Mouse (Mus musculus) gastrocnemius, postnatal 36 days (tissue): Measurements from ENCODE around the gene Rtn4rl2. TPM values are rescaled to one million over a fixed set of nuclear protein-coding genes. Genes with fewer than 3 reads are reported as not detected.
"Not testable (repeated sequence)": the region's sequence is repeated elsewhere in the genome, so short reads cannot be mapped to it uniquely, and the experiment has no call there.

ENCODE experiments used
- DNase-seq, 2 experiments: peaks; one replicate each; pipeline ENCODE4 v3.0.0; 2022
- intact Hi-C: fragments of 180-260 bp; cut with DNase I; formaldehyde crosslinking; loops from one replicate; pipeline ENCODE4 v1.15.1; 2025
- long read RNA-seq, 2 experiments: library from polyadenylated mRNA; stranded (forward); transcript quantifications; one replicate each; pipeline ENCODE4 v2.0.0; 2021
- total RNA-seq, 2 experiments: library from RNA; stranded (reverse); gene quantifications; 2 replicates each; pipeline ENCODE4 v1.2.3; 2021

Rtn4rl2 gene
- under 1 TPM; 0.20 to 0.26 TPM for total RNA-seq
- long read RNA-seq, experiment 1: 0 reads
- long read RNA-seq, experiment 2: 0 reads

GRCm38 (mm10) chr2:84886234-84886731 is at the start of gene Rtn4rl2:
Gene Rtn4rl2, minus strand, starts transcription at chr2:84886710.
- intact Hi-C loops: no loop called here
- DNase-seq: no peak

- intact Hi-C loops: no loop called here
- DNase-seq: no peak
Observed at GRCm38 (mm10) chr2:84935065-84935464, 48.6 kb upstream of the Rtn4rl2 start.

- DNase-seq: no peak
- intact Hi-C loops: no loop called here
Observed at GRCm38 (mm10) chr2:84934649-84935007, 48.1 kb upstream of the Rtn4rl2 start.

- DNase-seq: no peak
- intact Hi-C loops: no loop called here
Observed at GRCm38 (mm10) chr2:84933992-84934648, 47.6 kb upstream of the Rtn4rl2 start.

- intact Hi-C loops: no loop called here
Observed at GRCm38 (mm10) chr2:84930186-84930585, 43.7 kb upstream of the Rtn4rl2 start.

GRCm38 (mm10) chr2:84919601-84920108 is 33.1 kb upstream of the Rtn4rl2 start:
- intact Hi-C loops: no loop called here
- no peak for DNase-seq

More at GRCm38 (mm10) chr2:84930186-84930585, 43.7 kb upstream of the Rtn4rl2 start:
- DNase-seq: no peak

GRCm38 (mm10) chr2:84918188-84918587 is 31.7 kb upstream of the Rtn4rl2 start:
- intact Hi-C loops: no loop called here
- DNase-seq: no peak

GRCm38 (mm10) chr2:84916548-84917320 is 30.2 kb upstream of the Rtn4rl2 start:
- intact Hi-C loops: no loop called here
- DNase-seq: peak in 1 of 2 experiments; percentile 57

- DNase-seq: peak in 1 of 2 experiments; percentile 41
- intact Hi-C loops: no loop called here
Observed at GRCm38 (mm10) chr2:84915330-84915729, 28.8 kb upstream of the Rtn4rl2 start.

GRCm38 (mm10) chr2:84913881-84914280 is 27.4 kb upstream of the Rtn4rl2 start:
- intact Hi-C loops: no loop called here
- no peak for DNase-seq

- intact Hi-C loops: no loop called here
- DNase-seq: no peak
Observed at GRCm38 (mm10) chr2:84912722-84913121, 26.2 kb upstream of the Rtn4rl2 start.

- intact Hi-C loops: loop anchor here (1.0 kb wide), 1 partner anchor 48 kb away; no protein-coding TSS in a partner anchor
- not testable (repeated sequence) for DNase-seq
Observed at GRCm38 (mm10) chr2:84896686-84897085, 10.2 kb upstream of the Rtn4rl2 start.

- intact Hi-C loops: loop anchor here (1.0 kb wide), 1 partner anchor 47 kb away; no protein-coding TSS in a partner anchor
- no peak for DNase-seq
Observed at GRCm38 (mm10) chr2:84895495-84896198, 9.1 kb upstream of the Rtn4rl2 start.

- DNase-seq: no peak
- intact Hi-C loops: no loop called here
Observed at GRCm38 (mm10) chr2:84893359-84893758, 6.8 kb upstream of the Rtn4rl2 start.

- intact Hi-C loops: no loop called here
- DNase-seq: peak; percentile 74 to 76
Observed at GRCm38 (mm10) chr2:84890045-84890340, 3.5 kb upstream of the Rtn4rl2 start.

GRCm38 (mm10) chr2:84889316-84890044 is 3.0 kb upstream of the Rtn4rl2 start:
- intact Hi-C loops: loop anchor here (2.0 kb wide), 1 partner anchor 59 kb away; no protein-coding TSS in a partner anchor
- no peak for DNase-seq

- intact Hi-C loops: loop anchor here (2.0 kb wide), 1 partner anchor 58 kb away; no protein-coding TSS in a partner anchor
- DNase-seq: peak in 1 of 2 experiments; percentile 67
Observed at GRCm38 (mm10) chr2:84888657-84889315, 2.3 kb upstream of the Rtn4rl2 start.

- no peak for DNase-seq
- intact Hi-C loops: loop anchor here (2.0 kb wide), 1 partner anchor 57 kb away; no protein-coding TSS in a partner anchor
Observed at GRCm38 (mm10) chr2:84887411-84888271, 1.1 kb upstream of the Rtn4rl2 start.
